Comparison of ENCODE assay signal across 8 mouse cellular contexts in the genomic region with DNA sequence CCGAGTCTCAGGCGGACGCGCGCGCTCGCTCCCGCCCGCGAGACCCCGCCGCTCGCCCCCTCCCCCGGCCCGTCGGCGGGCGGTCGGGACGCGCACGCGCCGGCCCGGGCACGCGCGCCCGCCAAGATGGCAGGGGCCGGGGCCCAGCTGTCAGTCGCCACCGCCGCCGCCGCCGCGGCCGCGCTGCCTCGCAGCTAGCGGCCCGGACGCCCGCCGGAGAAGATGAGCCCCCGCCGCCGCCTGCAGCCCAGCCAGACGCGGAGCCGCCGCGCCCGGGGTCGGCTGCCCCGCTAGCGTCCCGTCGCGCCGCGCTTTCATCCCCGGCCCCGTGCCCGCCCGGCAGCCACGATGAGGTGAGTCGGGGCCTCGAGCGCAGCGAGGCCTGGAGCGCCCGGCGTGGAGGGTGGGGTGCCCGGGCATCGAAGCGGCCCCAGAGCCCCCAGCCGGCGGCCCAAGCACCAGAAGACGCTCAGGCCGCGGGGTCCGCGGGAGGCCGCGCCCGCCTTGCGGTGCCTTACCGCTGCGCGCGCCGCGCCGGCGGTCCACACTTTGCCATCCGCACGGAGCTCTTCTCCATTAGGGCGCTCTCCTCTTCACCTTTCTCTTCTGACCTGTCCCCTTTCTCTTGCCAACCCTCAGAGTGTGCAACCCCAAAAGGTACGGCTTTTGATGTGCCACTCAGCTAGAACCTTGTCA. TPM values are rescaled to one million over a fixed set of nuclear protein-coding genes. Genes with fewer than 3 reads are reported as not detected.
DNase-seq lines count a peak whose midpoint lies in the region; ATAC-seq and TF ChIP-seq lines count a peak whose summit lies in the region.

No protein-coding gene starts in this region.

- intact Hi-C loops in left cerebral cortex, postnatal 25 days (cut with DNase I), result loop anchor here (5.0 kb wide), 1 partner anchor 52 kb away; no protein-coding TSS in a partner anchor

- DNase-seq in left cerebral cortex, postnatal 25 days (ENCODE audit: low spot score in 2 of 2), result peak; percentile 38 to 63
- no peak for DNase-seq in left cerebral cortex, adult 9 months (ENCODE audit: low spot score in 2 of 2)
- DNase-seq in adrenal gland, adult (ENCODE audit: inconsistent age in 2 of 2, low spot score in 1 of 2), result peak; percentile 46 to 80
- DNase-seq in lung, postnatal 0 days (ENCODE audit: low spot score), result peak; percentile 34
- peak; percentile 66 for DNase-seq in testis, postnatal 14 days (ENCODE audit: low spot score)
- no peak for DNase-seq in spleen, postnatal 14 days (ENCODE audit: low spot score in 2 of 2)

- H3K9ac ChIP-seq in embryonic facial prominence, embryonic 12.5 days, result peak overlapping the region; percentile 95
- H3K9ac ChIP-seq in hindbrain, embryonic 12.5 days, result peak overlapping the region; percentile 99
- H3K9ac ChIP-seq in lung, postnatal 0 days (replicated peaks; ENCODE audit: low read depth), result peak overlapping the region; percentile 83

- peak overlapping the region; percentile 59 for H3K4me2 ChIP-seq in embryonic facial prominence, embryonic 12.5 days (replicated peaks)
- peak overlapping the region; percentile 60 for H3K4me2 ChIP-seq in hindbrain, embryonic 12.5 days (replicated peaks)
- H3K4me2 ChIP-seq in lung, postnatal 0 days (replicated peaks; ENCODE audit: low read depth, low read length), result peak overlapping the region; percentile 80

- TF ChIP-seq EP300 in lung, postnatal 0 days (IDR thresholded peaks at IDR 0.05), result no peak

- under 1% methylated on average over 84 of the region's 100 CpGs for WGBS in embryonic facial prominence, embryonic 12.5 days
- WGBS in hindbrain, embryonic 12.5 days, result under 1% methylated on average over 60 of the region's 100 CpGs
- WGBS in lung, postnatal 0 days, result 3% methylated on average over 48 of the region's 100 CpGs

- ATAC-seq in embryonic facial prominence, embryonic 12.5 days (ENCODE audit: insufficient number of reproducible peaks, insufficient read depth, low FRiP score, low TSS enrichment), result peak; percentile 18; the same call in 1 of the 2 replicates
- peak; percentile 57 for ATAC-seq in hindbrain, embryonic 12.5 days (ENCODE audit: low FRiP score)
- ATAC-seq in lung, postnatal 0 days, result peak; percentile 83

- no peaks in the 10 kb centered on the region for H3K9me3 ChIP-seq in embryonic facial prominence, embryonic 12.5 days
- no peaks in the 10 kb centered on the region for H3K9me3 ChIP-seq in hindbrain, embryonic 12.5 days (replicated peaks)
- H3K9me3 ChIP-seq in lung, postnatal 0 days (ENCODE audit: low read length), result no peaks in the 10 kb centered on the region

- H3K4me1 ChIP-seq in embryonic facial prominence, embryonic 12.5 days, result peaks cover 34% of the 10 kb centered on the region
- peaks cover 51% of the 10 kb centered on the region for H3K4me1 ChIP-seq in hindbrain, embryonic 12.5 days
- H3K4me1 ChIP-seq in lung, postnatal 0 days (ENCODE audit: insufficient read depth, low read depth, low read length), result no peaks in the 10 kb centered on the region

- peak overlapping the region; percentile 98 for H3K4me3 ChIP-seq in embryonic facial prominence, embryonic 12.5 days
- H3K4me3 ChIP-seq in hindbrain, embryonic 12.5 days, result peak overlapping the region; percentile 98
- H3K4me3 ChIP-seq in lung, postnatal 0 days (ENCODE audit: low read depth, low read length), result peak overlapping the region; percentile 93

- TF ChIP-seq CTCF in lung, postnatal 0 days (IDR thresholded peaks at IDR 0.05), result no peak

- no peaks in the 10 kb centered on the region for H3K36me3 ChIP-seq in embryonic facial prominence, embryonic 12.5 days
- H3K36me3 ChIP-seq in hindbrain, embryonic 12.5 days, result no peaks in the 10 kb centered on the region
- H3K36me3 ChIP-seq in lung, postnatal 0 days (ENCODE audit: insufficient read depth, low read length), result no peaks in the 10 kb centered on the region

- H3K27ac ChIP-seq in embryonic facial prominence, embryonic 12.5 days, result peak overlapping the region; percentile 91
- peak overlapping the region; percentile 95 for H3K27ac ChIP-seq in hindbrain, embryonic 12.5 days
- peak overlapping the region; percentile 66; the same call in 1 of the 2 replicates for H3K27ac ChIP-seq in lung, postnatal 0 days (ENCODE audit: low read length)

- H3K27me3 ChIP-seq in embryonic facial prominence, embryonic 12.5 days, result no peaks in the 10 kb centered on the region
- peaks cover 3% of the 10 kb centered on the region; the same call in 1 of the 2 replicates for H3K27me3 ChIP-seq in hindbrain, embryonic 12.5 days
- H3K27me3 ChIP-seq in lung, postnatal 0 days (replicated peaks; ENCODE audit: insufficient read depth, low read length), result no peaks in the 10 kb centered on the region

RNA-seq across cellular contexts. Expression of gene Evl, which starts 0.5 kb away (rescaled TPM):
- total RNA-seq in left cerebral cortex, postnatal 25 days (2021), result 100 to 1,000 TPM; 260 to 266 TPM
- polyA plus RNA-seq in embryonic facial prominence, embryonic 12.5 days (2016; fragmentation: Nextera tagmentation; extraction: Ambion mirVana), result 88.5 and 95.1 TPM in 2 replicates
- 134 and 147 TPM in 2 replicates for polyA plus RNA-seq in hindbrain, embryonic 12.5 days (2016; fragmentation: Nextera tagmentation; extraction: Ambion mirVana)
- 43.9 and 45.5 TPM in 2 replicates for polyA plus RNA-seq in lung, postnatal 0 days (2015; fragmentation: Nextera tagmentation; extraction: Ambion mirVana)

Comparison
In these comparisons a context has a peak if more than half of its experiments do, and no peak if none do; other contexts are left out.
1. DNase-seq: peak in left cerebral cortex, postnatal 25 days (2 of 2), adrenal gland, adult (2 of 2), lung, postnatal 0 days (single experiment) and testis, postnatal 14 days (single experiment); none in left cerebral cortex, adult 9 months (0 of 2) and spleen, postnatal 14 days (0 of 2).
2. ATAC-seq: peak in every context shown above with its lines; median percentile 83 in lung, postnatal 0 days; 57 in hindbrain, embryonic 12.5 days; 18 in embryonic facial prominence, embryonic 12.5 days.
3. Peak in every context shown above with its lines, with median percentiles within 50 percentile points of each other: H3K27ac ChIP-seq, H3K4me2 ChIP-seq, H3K4me3 ChIP-seq and H3K9ac ChIP-seq.